Mouse (Mus musculus): ENCODE measurements around the gene Tmem86a.
"Not testable (repeated sequence)": the region's sequence is repeated elsewhere in the genome, so short reads cannot be mapped to it uniquely, and the experiment has no call there.

The Tmem86a gene

DNA sequence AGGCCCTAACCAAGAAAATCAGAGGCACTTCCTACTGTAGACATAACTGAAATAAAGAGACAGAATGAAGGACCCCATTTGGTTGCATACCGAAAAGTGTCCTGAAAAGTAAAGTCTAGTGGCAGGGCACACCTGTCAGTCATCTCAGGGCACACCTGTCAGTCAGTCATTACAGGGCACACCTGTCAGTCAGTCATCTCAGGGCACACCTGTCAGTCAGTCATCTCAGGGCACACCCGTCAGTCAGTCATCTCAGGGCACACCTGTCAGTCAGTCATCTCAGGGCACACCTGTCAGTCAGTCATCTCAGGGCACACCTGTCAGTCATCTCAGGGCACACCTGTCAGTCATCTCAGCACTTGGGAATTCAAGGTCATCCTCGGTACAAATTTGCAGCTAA lies 23.5 kb upstream of the Tmem86a start:
- DNase-seq (ENCODE audit: extremely low read depth, low read depth): not testable (repeated sequence)

DNA sequence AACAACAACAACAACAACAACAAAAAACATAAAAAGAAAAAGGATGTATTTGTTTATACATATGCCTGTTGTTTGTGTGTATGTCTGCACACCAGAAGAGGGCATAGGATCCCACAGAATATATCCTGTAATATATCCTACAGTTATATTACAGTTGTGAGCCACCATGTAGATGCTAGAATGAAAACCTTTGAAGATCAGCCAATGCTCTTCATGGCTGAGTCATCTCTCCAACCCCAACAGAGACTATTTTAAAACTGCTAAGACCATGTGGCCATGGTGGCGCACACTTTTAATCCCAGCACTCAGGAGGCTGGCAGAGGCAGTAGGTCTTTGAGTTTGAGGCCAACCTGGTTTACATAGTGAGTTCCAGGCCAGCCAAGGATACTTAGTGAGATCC lies 22.9 kb upstream of the Tmem86a start:
- DNase-seq (ENCODE audit: extremely low read depth, low read depth): no peak

DNA sequence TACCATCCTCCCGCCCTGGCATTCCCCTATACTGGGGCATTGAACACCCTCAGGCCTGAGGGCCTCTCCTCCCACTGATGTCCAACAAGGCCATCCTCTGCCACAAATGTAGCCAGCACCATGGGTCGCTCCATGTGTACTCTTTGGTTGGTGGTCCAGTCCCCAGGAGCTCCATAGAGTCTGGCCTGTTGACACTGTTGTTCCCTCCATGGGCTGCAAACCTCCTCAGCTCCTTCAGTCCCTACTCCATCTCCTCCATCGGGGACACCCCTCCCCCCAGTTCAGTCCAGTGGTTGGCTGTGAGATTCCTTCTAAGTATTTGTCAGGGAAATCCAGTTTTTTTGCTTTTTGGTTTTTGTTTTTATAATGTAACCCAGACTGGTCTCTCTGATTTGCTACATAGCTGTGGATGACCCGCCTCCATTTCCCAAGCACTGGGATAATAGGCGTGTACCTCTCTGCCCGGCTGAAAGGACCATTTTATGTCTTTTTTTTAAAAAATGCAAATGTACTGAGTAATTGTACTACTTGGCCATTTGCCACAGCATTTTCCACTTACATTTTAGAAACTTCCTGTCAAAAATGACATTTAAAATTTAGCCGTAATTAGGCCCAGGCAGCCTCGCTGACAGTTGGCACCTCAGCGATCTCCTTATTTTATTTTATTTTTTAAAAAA lies 19.7 kb upstream of the Tmem86a start:
- DNase-seq (ENCODE audit: extremely low read depth, low read depth): no peak

DNA sequence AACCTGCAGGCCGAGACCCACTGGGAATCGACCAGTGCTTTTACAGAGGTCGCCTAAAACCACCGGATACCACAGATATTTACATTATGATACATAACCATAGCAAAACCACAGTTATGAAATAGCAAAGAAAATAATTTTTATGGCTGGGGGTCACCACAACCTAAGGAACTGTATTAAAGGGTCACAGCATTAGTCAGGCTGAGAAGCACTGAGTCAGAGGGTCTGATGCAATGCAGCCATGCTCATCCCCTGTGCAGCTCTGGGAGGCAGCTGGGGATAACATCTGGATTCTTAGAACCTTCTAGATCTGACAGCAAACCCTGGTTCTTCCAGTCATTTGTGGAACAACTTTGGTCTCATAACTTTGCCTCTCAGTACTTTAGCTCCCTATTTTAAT lies 19.0 kb upstream of the Tmem86a start:
- no peak for DNase-seq (ENCODE audit: extremely low read depth, low read depth)

DNA sequence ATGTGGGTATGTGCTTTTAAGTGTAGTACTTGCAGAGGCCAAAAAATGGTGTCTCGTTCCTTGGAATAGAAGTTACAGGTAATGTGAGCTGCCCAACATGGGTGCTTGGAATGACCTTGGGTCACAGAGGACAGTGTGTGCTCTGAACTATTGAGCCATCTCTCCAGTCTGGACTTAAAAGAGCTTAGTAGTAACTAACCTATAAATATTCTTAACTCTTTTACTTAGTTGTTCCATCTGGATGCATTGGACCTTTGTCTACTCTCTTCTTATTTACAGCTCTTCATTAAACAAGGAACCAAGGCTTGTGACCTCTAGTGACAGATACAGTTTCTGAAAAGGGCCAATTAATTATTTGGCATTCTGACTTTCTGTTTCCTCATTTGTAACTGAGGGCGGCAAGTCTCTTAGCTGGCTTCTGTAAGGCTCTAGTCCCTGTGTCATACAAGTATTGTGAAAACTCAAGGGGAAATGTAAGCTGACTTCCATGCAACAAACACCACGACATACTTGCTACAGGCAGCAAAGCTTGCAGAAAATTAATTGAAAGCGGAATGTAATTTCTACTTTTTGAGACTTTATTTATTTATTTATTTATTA lies 15.5 kb upstream of the Tmem86a start:
- DNase-seq (ENCODE audit: extremely low read depth, low read depth): no peak

DNA sequence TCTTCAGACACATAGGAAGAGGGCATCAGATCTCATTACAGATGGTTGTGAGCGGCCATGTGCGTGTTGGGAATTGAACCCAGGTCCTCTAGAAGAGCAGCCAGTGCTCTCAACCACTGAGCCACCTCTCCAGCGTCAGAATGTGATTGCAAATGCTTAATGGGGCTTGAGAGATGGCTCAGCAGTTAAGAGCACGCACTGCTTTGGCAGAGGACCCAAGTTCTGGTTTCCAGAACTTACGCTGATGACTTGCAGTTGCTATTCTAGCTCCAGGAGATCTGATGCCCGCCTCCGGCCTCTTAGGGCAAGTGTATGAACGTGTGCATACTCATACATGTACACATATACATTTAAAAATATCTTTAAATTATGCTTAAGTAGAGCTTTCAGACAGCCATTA lies 15.0 kb upstream of the Tmem86a start:
- no peak for DNase-seq (ENCODE audit: extremely low read depth, low read depth)

DNA sequence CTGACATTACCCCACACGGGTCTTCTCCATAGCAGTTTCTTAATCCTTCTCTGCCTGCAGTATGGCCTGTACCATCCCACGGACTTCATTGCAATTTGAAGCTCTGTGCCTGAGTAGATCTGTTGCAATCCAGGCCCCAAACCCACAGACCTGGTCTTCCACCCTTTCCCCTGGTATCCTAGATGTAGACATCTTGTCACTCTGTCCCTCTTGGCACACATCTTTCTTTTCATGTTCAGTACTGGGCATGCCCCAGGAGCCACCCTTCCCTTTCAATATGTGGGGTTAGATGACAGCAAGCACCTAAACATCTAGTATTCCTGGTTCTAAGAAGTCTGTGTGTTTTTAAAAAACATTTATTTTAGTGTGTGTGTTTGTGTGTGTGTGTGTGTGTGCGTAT lies 8.7 kb upstream of the Tmem86a start:
- DNase-seq (ENCODE audit: extremely low read depth, low read depth): no peak

DNA sequence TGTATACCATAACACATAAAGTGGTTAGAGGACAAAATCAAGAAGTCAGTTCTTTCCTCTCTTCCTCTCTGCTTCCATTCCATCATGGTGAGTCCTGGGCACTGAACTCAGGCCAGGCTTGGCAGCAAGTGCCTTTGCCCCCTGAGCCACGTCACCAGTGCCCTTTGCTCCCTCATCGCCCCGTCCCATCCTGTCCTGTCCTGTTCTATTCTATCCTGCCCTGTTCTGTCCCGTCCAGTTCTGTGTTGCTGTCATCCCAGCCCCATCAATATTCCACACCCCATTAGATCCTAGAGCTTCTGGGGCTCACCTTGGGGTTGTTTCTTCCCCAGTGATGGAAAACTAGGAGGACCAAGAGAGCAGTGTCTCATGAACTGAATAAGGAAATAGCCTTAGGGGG lies 8.3 kb upstream of the Tmem86a start:
- no peak for DNase-seq (ENCODE audit: extremely low read depth, low read depth)

DNA sequence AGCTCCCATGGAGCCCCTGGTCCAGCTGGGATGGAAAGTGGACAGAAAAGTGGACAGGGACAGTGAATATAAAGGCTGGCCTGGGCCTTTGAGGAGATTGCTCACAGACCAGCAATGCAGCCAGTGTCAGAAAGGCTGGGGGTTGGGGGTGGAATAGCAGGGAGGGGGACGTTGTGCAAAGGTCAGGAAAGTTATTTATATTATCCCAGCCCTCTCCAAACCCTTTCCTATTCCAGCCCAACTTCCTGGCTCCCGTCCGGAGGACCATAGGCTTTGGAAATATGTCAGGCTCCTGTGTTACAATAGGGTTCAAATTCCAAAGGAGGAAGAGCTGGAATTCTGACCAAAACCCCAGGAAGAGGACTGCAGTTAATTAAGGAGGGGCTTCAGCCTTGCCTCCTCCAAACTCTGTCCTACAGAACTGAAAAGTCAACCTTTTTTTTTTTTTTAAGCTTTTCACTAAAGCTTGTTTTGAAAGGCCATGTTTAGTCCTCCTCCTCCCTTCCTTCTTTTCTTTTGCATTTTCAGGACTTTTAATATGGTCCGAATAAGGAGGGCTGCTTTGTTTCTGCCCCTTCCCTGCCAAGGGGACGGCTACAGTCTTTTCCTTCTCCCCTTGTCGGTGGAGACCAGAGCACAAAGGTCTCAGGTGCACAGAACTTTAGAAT lies 7.4 kb upstream of the Tmem86a start:
- DNase-seq (ENCODE audit: extremely low read depth, low read depth): no peak

DNA sequence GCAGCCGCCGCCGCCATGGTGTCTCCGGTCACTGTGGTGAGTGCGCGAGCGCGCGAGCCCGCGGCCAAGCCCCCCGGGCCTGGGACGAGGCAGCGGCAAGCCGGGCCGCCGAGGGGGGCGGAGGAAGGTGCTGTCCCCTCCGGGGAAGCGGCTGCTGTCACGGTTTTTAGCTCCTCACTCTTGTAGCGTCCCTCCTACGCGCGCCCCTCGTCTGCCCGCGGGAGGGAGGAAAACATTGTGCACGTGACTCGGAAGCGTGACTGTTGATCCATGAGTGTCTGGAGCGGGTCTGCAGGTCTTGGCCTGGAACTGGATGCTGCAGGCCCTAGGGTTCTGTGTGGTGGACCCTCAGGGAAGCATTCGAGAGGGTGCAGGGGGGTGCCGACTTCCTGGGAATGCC lies 365 bp downstream of the Tmem86a start:
- peak; percentile 16 for DNase-seq (ENCODE audit: extremely low read depth, low read depth)

DNA sequence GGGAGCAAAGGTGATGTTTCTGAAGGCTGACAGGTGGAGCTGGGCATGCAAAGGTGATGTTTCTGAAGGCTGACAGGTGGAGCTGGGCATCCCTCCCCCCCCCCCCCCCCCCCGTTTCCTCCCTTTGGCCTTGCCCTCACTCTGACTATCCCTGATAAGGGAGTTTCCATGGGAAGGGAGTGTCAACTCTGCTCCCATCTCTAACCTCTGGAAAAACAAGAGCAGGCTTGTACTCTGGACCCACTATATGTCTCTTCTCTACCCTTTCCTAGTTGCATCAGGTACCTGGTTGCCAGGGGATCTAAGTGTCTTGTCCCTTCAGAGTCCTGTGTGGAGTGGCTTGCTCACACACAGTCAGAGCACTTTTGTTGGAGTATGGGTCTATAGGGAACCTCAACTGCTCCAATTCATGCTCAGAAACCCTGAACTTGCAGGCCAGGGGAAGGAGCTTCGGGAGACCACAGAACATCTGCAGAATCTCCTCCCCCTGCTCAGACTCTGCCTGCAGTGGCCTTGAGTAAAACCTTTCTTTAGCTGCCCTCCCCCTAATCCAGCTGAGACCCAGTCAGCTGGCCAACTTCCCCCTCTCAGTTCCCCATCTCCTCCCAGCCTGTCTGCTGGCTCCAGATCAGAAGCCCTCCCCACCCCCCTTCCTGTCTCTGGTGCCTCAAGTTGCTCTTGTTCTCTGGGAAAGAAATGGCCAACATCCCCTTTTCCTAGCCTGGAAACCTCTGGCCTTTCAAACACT lies 1.2 kb downstream of the Tmem86a start:
- peak; percentile 64 for DNase-seq (ENCODE audit: extremely low read depth, low read depth)

DNA sequence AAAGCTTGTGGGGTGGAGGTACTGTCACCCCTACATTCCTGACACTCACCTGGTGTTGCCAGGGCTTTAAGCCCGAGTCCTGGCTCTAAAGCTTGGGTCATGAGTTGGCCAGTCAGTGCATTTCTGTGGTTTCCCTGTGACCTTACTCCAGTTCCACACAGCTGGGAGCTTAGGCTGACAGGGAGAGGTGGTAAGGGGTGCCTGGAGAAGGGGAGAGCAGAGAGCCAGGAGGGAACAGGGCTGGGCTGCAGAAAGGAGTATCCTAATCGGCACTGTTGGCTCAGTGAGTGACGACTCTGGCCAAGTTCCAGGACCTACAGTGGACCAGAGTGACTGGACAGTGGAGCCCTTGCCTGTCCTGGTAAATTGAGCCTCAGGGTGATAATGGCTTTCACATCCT lies 1.9 kb downstream of the Tmem86a start:
- DNase-seq (ENCODE audit: extremely low read depth, low read depth): no peak

DNA sequence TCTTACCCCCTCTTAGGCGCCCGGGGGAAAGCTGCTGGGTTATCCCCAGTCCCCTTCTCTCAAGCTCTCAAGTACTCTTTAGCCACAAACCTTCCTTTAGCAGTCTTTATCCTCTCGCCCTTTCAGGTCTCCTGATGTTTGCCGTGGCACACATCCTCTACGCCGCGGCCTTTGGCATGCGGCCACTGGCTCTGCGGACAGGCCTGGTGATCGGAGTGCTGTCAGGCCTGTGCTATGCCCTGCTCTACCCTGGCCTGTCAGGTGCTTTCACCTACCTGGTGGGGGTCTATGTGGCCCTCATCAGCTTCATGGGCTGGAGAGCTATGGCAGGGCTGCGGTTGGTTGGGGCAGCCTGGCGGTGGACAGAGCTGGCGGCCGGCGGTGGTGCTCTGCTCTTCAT lies 2.9 kb downstream of the Tmem86a start:
- DNase-seq (ENCODE audit: extremely low read depth, low read depth): no peak

DNA sequence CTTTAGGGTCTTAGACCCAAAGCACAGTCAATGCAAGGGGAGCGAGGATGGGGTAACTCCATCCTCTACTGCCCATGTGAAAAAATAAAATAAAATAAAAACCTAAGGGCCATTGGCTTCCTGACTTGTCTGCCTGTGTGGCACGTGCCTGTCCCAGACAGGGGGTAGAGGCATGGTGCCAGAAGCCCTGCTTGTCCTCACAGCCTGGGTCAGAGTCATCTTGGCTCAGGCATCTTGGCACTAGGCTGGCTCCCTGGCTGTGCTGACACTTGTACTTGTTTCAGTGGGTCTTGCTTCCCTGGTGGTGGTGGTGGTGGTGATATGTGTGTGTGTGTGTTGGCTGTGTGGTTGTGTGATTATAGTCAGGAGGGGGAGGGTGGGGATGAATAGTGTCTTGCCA lies 4.3 kb downstream of the Tmem86a start:
- no peak for DNase-seq (ENCODE audit: extremely low read depth, low read depth)

DNA sequence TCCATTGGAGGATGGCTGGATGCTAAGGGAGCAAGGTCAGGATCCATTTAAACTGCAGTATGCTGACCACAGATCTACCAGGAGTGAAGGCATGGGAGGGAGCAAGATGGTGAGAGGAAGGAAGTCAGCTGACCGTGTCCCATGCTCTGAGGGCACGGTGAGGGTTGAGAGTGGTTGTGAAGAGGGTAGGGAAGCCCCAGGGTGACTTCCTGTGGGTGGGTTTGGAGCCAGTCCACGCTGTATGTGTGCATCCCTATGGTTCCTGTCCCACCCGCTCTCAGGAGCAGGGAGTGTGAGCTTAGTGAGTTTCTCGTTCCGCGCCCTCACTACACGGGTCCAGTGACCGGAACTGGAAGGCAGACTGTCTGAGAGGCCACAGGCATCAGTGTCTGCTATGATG lies 5.3 kb downstream of the Tmem86a start:
- no peak for DNase-seq (ENCODE audit: extremely low read depth, low read depth)

DNA sequence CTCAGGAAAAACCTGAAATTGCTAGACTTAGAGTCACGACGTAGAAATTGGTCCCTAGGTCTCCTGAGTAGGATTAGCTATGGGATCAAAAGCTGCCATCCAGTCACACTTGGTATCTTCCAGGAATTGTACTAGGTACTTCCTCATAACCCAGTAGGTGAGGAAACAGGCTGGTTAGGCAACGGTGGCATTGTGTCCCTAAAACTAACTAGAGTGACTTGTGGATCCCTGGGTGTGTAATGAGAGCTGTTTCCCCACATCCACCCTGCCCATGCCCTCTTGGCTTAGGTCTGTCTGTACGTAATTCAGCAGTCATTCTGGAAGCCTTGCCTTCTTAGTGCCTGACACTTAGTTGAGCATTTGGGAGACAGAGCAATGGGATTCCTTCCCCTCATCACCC lies 5.9 kb downstream of the Tmem86a start:
- no peak for DNase-seq (ENCODE audit: extremely low read depth, low read depth)

DNA sequence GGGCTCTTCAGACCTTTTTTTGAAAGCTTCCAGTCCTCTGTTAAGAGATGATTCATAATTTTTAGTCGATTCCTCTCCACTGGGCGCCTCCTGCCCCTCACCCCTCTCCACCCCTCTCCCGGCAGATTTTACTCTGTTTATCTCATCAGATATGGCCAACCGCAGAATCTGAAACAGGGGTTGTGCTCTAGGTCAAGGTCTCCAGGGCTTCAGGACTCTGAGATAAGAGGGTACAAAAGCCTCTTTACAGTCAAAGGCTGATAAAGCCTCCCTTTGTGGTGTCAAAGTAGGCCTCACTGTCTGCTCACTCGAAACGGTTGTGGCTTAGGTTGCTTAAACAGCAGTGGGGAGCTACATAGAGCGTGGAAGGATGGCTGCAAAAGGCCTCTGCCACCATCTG lies 8.9 kb downstream of the Tmem86a start:
- DNase-seq (ENCODE audit: extremely low read depth, low read depth): no peak

DNA sequence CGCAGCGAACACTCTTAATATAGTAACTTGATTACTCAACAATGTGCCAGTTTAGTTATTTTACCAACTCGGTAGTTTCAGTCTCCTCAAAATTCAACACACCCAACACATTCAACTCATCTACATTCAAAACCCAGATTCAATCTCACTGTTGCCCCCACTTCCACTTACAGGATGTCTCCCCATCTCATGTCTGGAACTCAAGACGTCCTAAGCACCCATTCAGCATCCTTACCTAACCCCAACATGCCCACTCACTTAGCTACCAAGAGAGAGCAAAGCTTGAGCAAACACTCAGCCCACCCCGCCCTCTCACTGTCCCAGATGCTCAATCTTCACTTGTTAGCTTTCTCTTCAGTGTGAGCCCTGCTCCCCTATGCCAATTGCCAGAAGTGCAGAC lies 11.2 kb downstream of the Tmem86a start:
- no peak for DNase-seq (ENCODE audit: extremely low read depth, low read depth)

DNA sequence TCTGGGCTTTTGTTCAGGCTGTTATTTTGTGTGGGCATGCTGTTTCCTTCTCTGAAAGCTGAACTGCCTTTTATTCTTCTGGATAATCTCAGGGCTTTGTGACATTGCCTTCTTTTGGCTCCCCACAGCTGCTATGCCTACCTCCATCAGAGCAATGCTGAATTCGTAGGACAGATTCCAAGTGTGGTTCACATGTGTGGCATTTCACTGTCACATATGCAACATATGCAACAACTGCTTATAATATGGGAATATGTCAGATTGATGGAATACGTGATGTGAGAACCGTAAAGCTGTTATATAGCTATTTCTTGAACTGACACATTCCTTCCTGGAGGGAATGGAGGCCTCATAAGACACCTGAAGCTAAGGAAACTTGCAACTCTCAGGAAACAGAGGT lies 16.5 kb downstream of the Tmem86a start:
- no peak for DNase-seq (ENCODE audit: extremely low read depth, low read depth)

DNA sequence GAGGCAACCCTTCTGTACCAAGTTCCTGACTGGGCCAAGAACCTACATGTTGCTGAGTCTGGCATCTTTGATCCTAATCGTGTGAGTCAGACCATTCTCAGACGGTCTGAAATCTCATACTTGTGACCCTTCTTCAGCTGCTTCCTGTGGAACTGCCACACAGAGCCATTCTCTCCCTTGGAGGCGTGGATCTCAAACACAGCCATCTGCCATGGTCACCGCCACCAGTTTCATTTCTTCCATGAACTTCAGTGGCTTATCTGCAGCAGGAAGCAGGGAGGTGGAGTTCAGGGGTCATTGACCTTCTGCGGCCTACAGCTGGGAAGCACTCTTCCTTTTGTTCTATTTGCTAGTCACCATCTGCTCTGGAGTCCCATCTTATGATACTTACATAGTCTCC lies 17.5 kb downstream of the Tmem86a start:
- no peak for DNase-seq (ENCODE audit: extremely low read depth, low read depth)

DNA sequence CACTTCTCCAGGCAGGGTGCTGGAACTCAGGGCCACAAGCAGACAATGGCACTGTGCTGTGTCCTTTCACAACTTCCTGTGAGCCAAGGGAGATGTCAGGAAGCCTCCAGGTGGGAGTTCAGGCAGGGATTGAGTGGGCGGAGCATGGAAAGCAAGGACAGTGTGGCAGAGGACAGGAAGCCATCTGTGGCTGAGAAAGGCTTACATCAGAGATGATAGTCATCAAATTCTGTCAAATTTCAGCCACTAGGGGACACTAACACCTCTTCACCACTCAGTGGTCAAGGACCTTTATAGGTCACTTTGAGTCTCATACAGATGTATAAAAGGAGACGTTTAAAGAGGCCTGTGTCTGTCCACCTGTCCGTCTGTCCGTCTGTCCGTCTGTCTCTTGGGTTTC lies 22.1 kb downstream of the Tmem86a start:
- DNase-seq (ENCODE audit: extremely low read depth, low read depth): no peak
